Comparison of ENCODE assay signal across 8 mouse cellular contexts in the genomic region with DNA sequence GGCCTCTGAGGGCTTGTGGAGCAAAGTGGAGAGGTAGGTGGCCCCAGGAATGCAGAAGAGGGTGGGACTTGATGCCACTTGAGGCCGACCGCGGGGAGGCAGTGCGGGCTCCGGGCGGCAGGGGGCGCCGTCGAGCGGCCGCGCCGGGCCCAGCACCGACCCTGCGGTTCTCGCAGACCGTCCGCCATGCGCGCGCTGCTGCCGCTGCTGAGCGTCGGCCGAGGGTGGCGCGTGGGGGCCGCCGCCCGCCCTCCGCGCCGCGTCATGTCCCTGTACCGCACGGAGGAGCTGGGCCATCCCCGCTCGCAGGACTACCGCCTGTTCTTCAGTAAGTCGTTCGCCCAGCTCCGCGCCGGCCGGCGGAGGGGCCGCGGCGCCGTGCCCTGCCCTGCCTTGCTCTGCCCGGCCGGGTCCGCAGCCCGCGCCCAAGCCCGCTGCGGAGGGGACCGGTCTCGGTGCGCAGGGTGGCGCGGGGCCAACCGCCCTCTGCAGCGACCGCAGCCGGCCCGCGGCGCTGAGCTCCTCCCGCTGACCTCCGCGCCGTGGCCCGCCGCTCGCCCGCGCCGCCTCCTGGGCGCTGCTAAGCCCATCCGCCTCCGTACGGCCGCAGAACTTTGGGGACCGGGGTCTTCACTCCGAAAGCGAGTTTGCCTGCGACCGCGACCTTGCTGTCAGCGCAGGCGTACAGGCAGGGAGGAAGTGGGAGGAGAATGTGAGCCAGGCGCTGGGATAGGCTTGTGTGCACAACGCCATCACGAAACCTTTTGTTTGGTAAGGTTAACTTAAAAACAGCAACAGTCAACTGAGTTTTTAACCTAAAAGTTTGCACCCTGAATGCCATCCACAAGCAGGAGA. TPM values are rescaled to one million over a fixed set of nuclear protein-coding genes. Genes with fewer than 3 reads are reported as not detected.
DNase-seq lines count a peak whose midpoint lies in the region; ATAC-seq and TF ChIP-seq lines count a peak whose summit lies in the region.

Ppa2 (plus strand) TSS at position 157 of the 855 bp plus-strand sequence.

- peak within 1 kb of the TSS; percentile 84 for H3K9ac ChIP-seq in forebrain, embryonic 13.5 days
- peak within 1 kb of the TSS; percentile 91 for H3K9ac ChIP-seq in neural tube, embryonic 15.5 days (replicated peaks)

- no peaks in the 10 kb centered on the region for H3K27me3 ChIP-seq in E14TG2a.4 (ENCODE audit: insufficient read depth, low read length)
- no peaks in the 10 kb centered on the region for H3K27me3 ChIP-seq in forebrain, embryonic 13.5 days
- H3K27me3 ChIP-seq in neural tube, embryonic 15.5 days (replicated peaks): no peaks in the 10 kb centered on the region

- H3K4me1 ChIP-seq in E14TG2a.4 (replicated peaks; ENCODE audit: low read depth, low read length): peaks cover 31% of the 10 kb centered on the region
- peaks cover 8% of the 10 kb centered on the region; the same call in 1 of the 2 replicates for H3K4me1 ChIP-seq in forebrain, embryonic 13.5 days
- H3K4me1 ChIP-seq in neural tube, embryonic 15.5 days: peaks cover 18% of the 10 kb centered on the region

- DNase-seq in c-Kit-positive CD71-positive TER-119-positive erythroid progenitor cells, embryonic 14.5 days (ENCODE audit: low spot score): peak; percentile 56
- peak; percentile 90 for DNase-seq in heart, postnatal 10 days
- no peak for DNase-seq in large intestine, adult 2 months (ENCODE audit: low read depth, low spot score)
- DNase-seq in lung, adult 18-20 months: peak; percentile 86
- peak; percentile 82 for DNase-seq in testis, postnatal 14 days (ENCODE audit: low spot score)

- ATAC-seq in forebrain, embryonic 13.5 days: peak; percentile 95
- peak; percentile 96 for ATAC-seq in neural tube, embryonic 15.5 days (ENCODE audit: low FRiP score)

- H3K36me3 ChIP-seq in E14TG2a.4 (ENCODE audit: insufficient read depth, low read length): peaks cover 15% of the 10 kb centered on the region
- no peaks in the 10 kb centered on the region for H3K36me3 ChIP-seq in forebrain, embryonic 13.5 days (ENCODE audit: poor library complexity, severe bottlenecking)
- H3K36me3 ChIP-seq in neural tube, embryonic 15.5 days: no peaks in the 10 kb centered on the region

- H3K4me3 ChIP-seq in E14TG2a.4 (replicated peaks; ENCODE audit: low read length): peak within 1 kb of the TSS; percentile 85
- peak within 1 kb of the TSS; percentile 74 for H3K4me3 ChIP-seq in forebrain, embryonic 13.5 days
- peak within 1 kb of the TSS; percentile 63 for H3K4me3 ChIP-seq in neural tube, embryonic 15.5 days (replicated peaks)

- peak within 1 kb of the TSS; percentile 92 for H3K27ac ChIP-seq in forebrain, embryonic 13.5 days
- H3K27ac ChIP-seq in neural tube, embryonic 15.5 days (replicated peaks): peak within 1 kb of the TSS; percentile 98

- no peaks in the 10 kb centered on the region for H3K9me3 ChIP-seq in E14TG2a.4 (ENCODE audit: low read length)
- no peaks in the 10 kb centered on the region; the same call in 1 of the 2 replicates for H3K9me3 ChIP-seq in forebrain, embryonic 13.5 days (replicated peaks)
- H3K9me3 ChIP-seq in neural tube, embryonic 15.5 days (replicated peaks): no peaks in the 10 kb centered on the region

- H3K4me2 ChIP-seq in forebrain, embryonic 13.5 days: peak within 1 kb of the TSS; percentile 62
- H3K4me2 ChIP-seq in neural tube, embryonic 15.5 days: peak within 1 kb of the TSS; percentile 70

- WGBS in forebrain, embryonic 13.5 days: 0% methylated on average over 70 of the region's 95 CpGs
- WGBS in large intestine, adult 2 months: under 1% methylated on average over 94 of the region's 95 CpGs
- under 1% methylated on average over 95 of the region's 95 CpGs for WGBS in neural tube, embryonic 15.5 days

- intact Hi-C loops in heart, postnatal 10 days (cut with DNase I): loop anchor here (5.0 kb wide), 3 partner anchors 232 to 1317 kb away; no protein-coding TSS in a partner anchor

- no peak for TF ChIP-seq CTCF in E14TG2a.4 (conservative IDR thresholded peaks at IDR 0.05; ENCODE audit: low read length)

RNA-seq across cellular contexts. Expression of gene Ppa2, which starts in this region (rescaled TPM):
- polyA plus RNA-seq in forebrain, embryonic 13.5 days (2015; fragmentation: Nextera tagmentation; extraction: Ambion mirVana): 79.3 and 85.9 TPM in 2 replicates
- total RNA-seq in heart, postnatal 10 days (2021): 100 to 1,000 TPM; 105 to 116 TPM
- 29.8 and 37.3 TPM in 2 replicates for polyA plus RNA-seq in large intestine, adult 2 months (2012; rRNA removed)
- 79.4 and 93.9 TPM in 2 replicates for polyA plus RNA-seq in neural tube, embryonic 15.5 days (2015; fragmentation: Nextera tagmentation; extraction: Ambion mirVana)
